Mouse (Mus musculus): Measurements from ENCODE around the gene Pcmt1. TPM values are rescaled to one million over a fixed set of nuclear protein-coding genes. Genes with fewer than 3 reads are reported as not detected.

Pcmt1 gene
- 100 to 1,000 TPM; 197 to 208 TPM for total RNA-seq (2021)
- long read RNA-seq, experiment 1, transcript Pcmt1-210 (7 exons, 1,132 nt) = minor isoform, 25 of 368 reads
- long read RNA-seq, experiment 1, transcript Pcmt1-208 (8 exons, 2,757 nt) = minor isoform, 103 of 368 reads
- long read RNA-seq, experiment 1, transcript Pcmt1-202 (8 exons, 2,491 nt) = major isoform, 174 of 368 reads
- long read RNA-seq, experiment 1, partial matches to known transcripts = 14 of 368 reads
- long read RNA-seq, experiment 1, other reads (novel, unspliced or antisense) = 51 of 368 reads
- long read RNA-seq, experiment 2, transcript Pcmt1-202 (8 exons, 2,491 nt) = major isoform, 159 of 297 reads
- long read RNA-seq, experiment 2, transcript Pcmt1-210 (7 exons, 1,132 nt) = minor isoform, 14 of 297 reads
- long read RNA-seq, experiment 2, transcript Pcmt1-208 (8 exons, 2,757 nt) = minor isoform, 65 of 297 reads
- long read RNA-seq, experiment 2, partial matches to known transcripts = 18 of 297 reads
- long read RNA-seq, experiment 2, other reads (novel, unspliced or antisense) = 41 of 297 reads

DNA sequence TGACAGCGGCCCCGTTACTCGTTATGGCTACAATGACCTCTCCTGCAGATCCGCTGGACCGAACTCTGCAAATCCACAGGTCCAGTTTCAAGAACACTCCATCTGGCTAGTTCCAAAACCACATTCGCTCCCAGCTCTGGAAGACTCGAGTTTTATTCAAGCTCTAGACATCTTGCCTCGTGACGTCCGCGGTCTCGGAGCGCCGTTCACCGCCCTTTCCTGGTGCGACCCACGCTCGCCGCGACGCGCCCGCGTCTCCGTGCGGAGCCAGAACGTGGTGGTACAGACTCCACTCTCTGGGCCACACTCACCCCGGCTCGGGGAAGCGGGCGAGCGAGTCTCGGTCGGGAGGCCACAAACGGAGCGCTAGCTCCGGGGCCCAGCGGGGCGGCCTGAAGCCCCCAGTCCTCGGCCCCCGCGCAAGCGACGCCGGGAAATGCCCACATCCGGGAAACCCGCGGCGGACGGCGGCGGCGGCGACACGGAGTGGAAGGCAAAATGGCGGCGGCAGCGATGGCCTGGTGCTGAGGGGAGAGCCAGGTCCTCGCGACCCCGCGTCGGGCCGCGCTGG lies at the start of gene Pcmt1, which contains the start of gene Lats1:
Gene Pcmt1 (minus strand): TSS at position 406 of the 571 bp plus-strand sequence.
Gene Lats1 (plus strand): TSS at position 484 of the 571 bp plus-strand sequence.
- peak; percentile 90 to 93 for DNase-seq (ENCODE audit: low spot score in 2 of 2)

DNA sequence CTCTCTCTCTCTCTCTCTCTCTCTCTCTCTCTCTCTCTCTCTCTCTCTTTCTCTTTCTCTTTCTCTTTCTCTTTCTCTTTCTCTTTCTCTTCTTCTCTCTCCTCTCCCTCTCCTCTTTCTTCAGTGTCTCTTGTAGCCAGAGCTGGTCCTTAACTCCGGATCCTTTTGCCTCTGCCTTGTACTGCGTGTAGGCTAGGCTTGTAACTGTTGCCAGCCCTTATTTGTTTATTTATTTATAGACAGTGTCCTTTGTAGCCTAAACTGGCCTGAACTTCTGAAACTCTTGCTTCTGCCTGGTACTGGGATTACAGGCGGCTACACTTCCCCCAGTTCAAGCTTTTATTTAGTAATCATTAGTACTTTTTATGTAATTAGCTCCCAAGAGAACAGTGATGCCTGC lies 46.1 kb upstream of the Pcmt1 start:
- no peak for DNase-seq (ENCODE audit: low spot score in 2 of 2)

DNA sequence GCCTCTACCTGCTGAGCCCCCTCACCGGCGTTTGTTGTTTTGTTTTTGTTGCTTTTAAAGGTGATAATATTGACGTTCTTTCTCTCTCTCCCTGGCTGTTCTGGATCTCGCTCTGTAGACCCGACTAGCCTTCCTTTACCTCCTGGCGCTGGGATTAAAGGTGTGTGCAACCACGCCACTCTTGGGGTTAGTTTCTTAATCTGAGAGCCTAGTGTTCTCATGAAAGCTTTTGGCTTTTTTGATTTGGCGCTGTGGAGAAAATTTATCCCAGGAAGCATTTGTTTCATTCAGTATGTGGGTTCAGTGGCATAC lies 45.5 kb upstream of the Pcmt1 start:
- no peak for DNase-seq (ENCODE audit: low spot score in 2 of 2)

DNA sequence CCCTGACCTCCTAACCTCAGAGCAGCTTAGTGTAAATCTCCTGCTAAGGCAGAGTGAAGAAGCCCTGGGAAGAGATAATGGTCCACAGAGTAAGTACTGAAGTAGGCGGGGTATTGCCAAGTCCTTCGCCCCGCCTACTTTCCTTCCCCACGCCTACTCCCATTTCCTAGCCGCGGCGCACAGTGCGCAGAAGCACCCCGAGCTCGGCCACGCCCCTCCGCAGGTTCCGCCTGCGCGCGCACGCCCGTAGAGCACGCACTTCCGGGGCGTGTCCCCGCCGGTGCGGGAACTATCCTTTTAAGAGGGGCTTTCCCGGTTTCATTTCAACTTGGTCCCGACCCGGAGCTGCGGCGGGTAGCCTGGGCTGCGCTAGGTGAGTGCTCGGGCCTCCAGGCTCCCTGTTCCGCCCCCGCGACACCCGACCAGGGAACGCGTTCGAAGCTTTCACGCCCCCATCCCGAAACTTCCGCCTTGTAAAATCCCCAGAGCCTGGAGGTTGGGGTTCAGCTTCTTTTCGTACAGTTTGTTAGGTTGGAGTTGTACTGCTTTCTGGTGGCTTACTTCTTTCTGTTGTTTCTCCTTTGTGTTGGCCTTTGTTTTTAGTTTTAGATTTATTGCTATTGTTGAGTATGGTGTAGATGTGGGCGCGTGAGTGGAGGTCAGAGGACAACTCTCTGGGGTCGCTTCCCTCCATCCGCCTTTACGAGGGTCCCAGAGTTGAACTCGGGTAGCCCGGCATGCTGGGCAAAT lies 45.0 kb upstream of the Pcmt1 start, which contains the start of gene Katna1:
Gene Katna1 (plus strand): TSS at position 250 of the 750 bp plus-strand sequence.
- peak; percentile 88 to 89 for DNase-seq (ENCODE audit: low spot score in 2 of 2)

DNA sequence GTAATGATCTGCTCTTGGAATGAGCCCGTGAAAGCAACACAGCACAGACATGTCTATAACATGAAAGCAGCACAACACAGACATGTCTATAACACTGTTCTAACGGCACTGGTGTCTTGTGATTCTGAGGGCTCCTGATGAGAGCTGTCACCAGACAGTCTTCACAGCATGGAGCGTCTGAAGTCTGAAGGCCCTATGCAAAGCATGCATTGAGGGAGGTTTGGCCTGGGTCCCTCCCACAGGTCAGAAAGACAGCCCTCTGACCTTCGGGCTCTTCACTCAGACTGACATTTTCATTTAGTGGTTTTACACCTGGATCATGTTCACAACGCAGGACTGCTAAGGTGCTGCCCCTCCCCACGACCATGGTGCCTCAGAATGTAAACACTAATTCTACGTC lies 34.1 kb upstream of the Pcmt1 start:
- no peak for DNase-seq (ENCODE audit: low spot score in 2 of 2)

DNA sequence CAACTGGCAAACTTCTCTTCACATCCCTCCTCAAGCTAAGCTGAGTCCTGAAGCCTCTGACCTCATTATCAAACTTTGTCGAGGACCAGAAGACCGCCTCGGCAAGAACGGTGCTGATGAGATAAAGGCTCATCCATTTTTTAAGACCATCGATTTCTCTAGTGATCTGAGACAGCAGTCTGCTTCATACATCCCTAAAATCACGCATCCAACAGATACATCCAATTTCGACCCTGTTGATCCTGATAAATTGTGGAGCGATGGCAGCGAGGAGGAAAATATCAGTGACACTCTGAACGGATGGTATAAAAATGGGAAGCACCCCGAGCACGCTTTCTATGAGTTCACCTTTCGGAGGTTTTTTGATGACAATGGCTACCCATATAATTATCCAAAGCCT lies 31.6 kb upstream of the Pcmt1 start:
- DNase-seq (ENCODE audit: low spot score in 2 of 2) = no peak

DNA sequence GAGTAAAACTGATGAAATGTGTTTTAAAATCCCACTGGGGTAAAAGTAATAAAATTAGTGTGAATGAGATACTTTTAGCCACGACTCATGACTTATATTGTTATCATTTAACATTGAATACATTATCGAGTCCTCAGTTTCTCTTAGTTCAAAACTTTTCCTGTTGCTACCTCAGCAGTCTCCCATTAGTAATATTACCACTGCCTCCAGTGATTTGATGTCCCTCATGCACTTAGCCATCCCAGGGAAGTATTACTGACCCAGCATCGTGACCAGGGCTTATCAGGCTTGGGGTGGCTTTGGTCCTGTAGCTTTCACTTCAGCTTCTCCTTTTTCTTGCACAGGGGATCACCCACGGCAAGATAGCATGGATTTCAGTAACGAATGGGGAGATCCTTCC lies 29.2 kb upstream of the Pcmt1 start:
- no peak for DNase-seq (ENCODE audit: low spot score in 2 of 2)

DNA sequence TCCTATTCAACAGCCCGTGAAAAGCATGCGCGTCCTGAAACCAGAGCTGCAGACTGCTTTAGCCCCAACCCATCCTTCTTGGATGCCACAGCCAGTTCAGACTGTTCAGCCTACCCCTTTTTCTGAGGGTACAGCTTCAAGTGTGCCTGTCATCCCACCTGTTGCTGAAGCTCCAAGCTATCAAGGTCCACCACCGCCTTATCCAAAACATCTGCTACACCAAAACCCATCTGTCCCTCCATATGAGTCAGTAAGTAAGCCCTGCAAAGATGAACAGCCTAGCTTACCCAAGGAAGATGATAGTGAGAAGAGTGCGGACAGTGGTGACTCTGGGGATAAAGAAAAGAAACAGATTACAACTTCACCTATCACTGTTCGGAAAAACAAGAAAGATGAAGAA lies 21.6 kb upstream of the Pcmt1 start:
- DNase-seq (ENCODE audit: low spot score in 2 of 2) = no peak

DNA sequence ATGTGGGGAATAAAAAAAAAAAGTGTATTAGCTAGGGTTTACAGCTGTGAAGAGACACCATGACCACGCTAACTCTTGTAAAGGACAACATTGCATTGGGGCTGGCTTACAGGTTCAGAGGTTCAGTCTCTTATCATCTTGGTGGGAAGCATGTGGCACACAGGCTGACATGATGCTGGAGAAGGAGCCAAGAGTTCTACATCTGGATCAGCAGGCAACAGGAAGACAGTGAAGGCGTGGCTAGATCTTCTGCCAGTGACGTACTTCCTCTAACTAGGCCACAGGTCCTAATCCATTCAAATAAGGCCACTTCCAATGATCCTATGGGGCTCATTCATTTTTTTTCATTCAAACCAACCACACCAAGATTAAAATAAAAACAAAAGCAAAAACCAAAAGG lies 19.2 kb upstream of the Pcmt1 start:
- DNase-seq (ENCODE audit: low spot score in 2 of 2) = no peak

DNA sequence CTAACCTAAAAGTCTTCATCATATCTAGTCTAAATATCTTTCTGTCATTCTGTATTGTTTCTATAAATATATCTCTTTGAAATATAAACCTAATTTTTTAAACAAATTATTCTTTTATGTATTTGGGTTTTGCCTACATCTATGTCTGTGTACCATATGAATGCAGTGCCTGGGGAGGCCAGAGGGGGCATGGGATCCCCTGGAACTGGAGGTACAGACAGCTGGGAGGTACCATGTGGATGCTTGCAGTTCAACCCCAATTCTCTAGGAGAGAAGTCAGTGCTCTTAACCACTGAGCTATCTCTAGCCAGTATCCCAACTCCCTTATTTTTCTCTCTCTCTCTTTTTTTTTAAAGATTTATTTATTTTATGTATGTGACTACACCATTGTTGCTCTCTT lies 14.3 kb upstream of the Pcmt1 start:
- no peak for DNase-seq (ENCODE audit: low spot score in 2 of 2)

DNA sequence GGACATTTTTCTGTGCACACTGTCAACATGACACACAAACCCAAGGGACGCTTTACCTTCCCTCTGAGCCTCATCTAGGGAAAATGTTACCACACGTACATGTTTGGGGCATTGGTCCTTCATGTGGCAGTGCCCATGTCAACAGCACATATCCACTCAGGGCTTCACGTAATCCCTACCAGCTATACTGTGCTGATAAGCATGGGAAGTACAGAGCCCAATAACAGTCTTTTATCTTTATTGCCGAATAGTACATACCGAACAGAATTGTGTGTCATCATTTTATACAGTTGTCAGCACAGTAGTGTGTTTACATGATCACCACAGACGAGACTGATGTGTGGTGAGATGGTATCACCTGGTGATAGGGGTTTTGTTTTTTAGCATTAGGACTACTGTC lies 6.0 kb upstream of the Pcmt1 start:
- no peak for DNase-seq (ENCODE audit: low spot score in 2 of 2)

DNA sequence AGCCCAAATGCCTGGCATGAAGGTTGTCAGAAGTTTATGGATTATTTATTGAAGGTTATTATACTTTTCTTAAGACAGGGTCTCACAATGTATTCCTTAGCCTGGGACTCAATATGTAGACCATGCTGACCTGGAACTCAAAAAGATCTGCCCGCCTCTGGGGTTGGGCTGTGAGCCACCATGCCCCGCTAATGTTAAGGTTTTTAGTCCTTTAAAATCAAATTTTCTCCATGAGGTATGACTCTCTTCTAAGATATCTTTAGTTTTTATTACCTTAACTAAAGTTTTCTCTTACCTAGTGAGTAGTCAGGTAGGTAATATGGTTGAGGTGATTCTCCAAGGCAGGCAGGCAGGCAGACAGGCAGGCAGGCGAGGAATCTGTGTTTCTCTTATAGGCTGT lies 1.3 kb upstream of the Pcmt1 start:
- DNase-seq (ENCODE audit: low spot score in 2 of 2) = no peak

DNA sequence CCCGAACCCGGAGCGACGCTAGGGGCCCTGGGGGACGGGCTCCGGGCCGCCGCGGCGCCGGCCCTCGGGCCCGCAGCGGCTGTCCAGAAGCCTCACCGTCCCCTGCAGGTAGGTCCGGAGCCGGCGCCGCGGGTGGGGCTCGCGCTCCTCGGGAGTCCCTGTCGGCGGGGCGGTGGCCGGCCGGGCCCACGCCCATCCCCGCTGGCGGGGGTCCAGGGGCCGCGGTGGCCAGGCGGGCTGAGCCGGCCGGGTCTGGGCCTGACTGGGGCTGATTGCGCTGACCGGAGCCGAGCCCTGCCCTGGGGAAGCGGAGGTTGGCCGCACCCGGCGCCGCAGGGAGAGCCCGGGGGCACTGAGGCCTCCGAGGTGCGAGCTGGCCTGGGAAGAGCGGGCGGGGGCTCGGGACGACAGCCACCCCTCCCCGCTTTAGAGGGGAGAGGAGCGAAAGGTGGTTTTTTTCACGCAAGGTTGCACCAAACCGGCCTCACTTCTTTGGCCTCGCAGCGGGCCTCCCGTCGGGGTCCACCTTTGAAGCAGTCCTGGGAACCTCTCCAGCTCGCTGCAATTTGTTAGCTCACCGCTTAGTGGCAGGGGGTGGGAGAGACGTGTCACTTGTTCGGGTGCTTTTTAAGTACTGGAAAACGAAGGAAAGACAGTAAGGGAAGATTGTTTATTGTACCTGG lies 548 bp upstream of the Pcmt1 start:
- DNase-seq (ENCODE audit: low spot score in 2 of 2) = peak; percentile 38 to 42

DNA sequence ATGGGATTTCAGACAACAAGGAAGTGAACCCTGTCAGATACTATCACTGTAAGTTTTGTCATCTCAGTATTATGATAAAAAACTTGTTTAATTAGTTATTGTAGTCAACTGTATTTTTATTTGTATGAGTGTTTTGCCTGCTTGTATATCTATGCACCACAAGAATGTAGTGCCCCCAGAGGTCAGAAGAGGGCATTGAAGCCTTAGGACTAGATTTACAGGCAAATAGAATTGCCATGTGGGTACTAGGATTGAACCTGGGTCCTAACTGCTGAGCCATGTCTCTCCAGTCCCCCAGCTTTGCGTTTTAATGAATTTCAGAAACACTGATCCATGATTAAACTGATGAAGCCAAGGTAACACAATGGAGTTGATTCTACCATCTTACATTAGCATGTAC lies 7.3 kb downstream of the Pcmt1 start:
- no peak for DNase-seq (ENCODE audit: low spot score in 2 of 2)

DNA sequence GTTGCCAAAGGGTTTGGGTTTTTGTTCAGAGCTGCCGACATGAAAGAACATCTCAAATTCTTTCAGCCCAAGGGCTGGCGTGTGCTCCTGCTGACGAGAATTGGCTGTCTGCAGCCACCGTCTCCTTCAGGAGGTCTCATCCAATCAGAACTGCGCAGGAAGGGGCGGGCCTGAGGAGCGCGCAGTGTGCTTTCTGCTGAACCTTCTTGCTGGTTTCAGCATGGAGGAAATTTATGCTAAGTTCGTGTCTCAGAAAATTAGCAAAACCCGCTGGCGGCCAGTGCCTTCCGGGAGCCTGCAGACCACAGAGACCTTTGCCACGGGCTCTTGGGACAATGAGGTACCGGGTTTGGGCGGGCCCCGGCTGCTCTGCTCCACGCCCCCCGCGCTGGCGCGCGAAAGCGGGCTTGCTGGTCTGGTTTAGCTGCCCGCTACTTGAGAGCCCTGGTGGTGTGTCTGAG lies 13.6 kb downstream of the Pcmt1 start, which contains the start of gene Nup43:
Gene Nup43 (plus strand): TSS at position 162 of the 461 bp plus-strand sequence.
- peak; percentile 89 to 93 for DNase-seq (ENCODE audit: low spot score in 2 of 2)

DNA sequence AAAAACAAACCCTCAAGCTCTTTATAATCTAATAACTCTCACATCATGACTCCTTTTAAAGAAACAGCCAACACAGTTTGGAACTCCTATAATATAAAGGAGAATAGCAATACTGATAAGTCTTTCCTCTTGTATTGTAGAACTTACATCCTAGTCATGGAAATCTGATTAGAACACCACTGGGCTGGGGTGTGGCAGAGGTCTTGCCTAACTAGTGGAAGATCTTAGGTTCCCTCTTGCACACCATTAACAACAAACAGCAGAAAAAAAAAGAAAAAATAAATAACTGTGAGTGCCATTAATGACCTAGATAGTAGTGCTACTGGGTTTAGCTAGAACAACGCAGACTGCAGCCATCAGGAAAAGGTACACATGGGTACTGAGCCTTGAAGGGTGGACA lies 16.0 kb downstream of the Pcmt1 start:
- DNase-seq (ENCODE audit: low spot score in 2 of 2) = no peak

DNA sequence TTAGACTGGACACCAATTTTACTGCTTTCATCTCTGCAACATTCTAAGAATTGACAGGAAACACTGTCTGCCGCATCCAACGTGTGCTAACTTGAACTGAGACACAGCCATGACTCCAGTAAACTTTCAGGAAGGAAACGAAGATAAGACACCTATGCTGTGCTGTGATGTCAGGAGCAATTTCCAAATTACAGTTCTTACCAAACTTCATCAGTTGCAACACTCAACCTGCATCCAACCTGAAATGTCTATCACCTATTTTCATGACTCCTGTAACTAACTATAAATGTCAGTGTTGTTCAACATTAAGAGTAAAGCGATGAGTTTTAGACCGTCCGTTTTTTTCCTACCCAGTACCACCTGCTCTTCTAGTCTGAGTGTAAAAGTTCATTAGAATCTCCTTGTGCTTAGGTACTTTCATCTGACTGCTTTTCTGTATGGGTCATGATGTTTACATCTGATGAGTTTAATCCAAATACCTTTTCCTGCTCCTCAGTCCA lies 16.9 kb downstream of the Pcmt1 start:
- DNase-seq (ENCODE audit: low spot score in 2 of 2) = no peak

DNA sequence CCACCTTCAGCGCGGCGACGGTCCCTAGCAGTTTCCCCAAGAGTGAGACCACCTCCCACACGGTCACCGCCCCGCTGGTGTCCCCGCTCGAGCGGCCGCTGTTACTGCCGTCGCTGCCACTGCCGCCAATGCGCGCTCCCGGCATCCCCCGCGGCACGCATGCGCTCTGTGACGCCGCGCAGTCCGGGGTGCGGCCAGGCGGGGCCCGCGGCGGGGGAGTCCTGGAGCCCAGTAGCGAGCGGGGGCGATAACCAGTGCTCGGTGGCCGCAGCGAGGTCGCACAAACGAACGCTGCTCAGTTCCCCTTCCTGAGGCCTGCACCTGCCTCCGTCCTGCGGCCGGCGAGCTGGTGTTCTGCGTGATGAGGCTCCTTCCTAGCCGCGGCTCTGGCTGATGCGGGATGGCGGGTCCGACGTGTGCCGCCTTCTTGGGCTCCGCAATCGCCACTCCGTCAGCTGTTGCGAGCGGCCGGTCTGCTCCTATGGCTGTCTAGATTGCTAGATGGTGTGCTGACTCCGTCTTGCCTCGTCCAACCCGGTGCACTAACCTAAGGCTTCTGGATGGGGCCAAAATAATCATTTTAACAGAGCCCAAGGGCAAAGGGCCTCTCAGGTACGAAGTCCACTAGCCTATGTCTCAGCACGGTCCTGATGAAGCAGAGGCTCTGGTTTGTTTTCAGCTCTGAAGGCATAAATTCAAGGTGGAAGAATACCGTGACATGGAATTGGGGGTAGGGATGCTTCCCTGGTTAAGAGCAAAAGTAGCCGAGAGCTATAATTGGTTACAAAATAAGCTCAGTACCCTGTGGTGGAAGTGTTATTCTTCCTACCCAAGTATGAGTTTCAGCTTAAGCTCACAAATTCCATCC lies 17.5 kb downstream of the Pcmt1 start:
- DNase-seq (ENCODE audit: low spot score in 2 of 2) = peak; percentile 93 to 96

DNA sequence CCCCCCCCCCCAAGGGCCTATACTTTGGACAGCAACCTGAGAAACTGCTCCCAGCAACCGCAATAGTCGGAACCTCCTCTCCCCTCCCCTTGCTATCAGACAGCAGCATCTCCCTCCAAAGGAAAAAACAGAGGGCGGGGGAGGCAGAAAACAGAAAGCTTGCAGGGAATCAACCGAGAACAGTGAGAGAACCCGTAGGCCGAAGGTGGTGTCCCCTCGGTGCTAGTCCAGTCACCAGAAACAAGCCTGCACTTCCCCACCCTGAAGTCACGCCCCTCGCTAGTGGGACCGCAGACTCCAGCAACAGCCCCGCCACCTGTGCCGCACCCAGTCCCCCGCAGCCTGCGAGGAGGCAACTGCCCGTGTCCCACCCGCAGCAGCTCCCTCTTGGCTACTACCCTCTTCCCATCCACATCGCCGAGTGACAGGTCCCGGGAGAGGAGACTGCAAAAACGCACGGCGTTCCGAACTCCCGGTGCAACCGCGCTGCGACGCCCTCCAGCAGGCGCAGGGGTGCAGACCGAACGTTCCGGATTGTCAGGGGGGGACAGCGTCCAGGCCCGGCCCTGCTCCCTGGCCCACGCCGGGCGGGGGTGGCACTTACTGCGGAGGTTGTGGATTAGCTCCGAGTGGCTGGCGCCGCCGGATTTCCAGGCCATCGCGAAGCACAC lies 18.3 kb downstream of the Pcmt1 start:
- no peak for DNase-seq (ENCODE audit: low spot score in 2 of 2)
